Mouse (Mus musculus) midbrain, embryonic 12.5 days (tissue): ENCODE data around the gene Grsf1. TPM values are rescaled to one million over a fixed set of nuclear protein-coding genes. Genes with fewer than 3 reads are reported as not detected.

Experiments
- ATAC-seq: fragments of 200-750 bp; cut with Nextera tagmentation; 2 replicates; pipeline ENCODE4 v1.8.0; 2017; ENCODE audit warnings: low read depth, moderate TSS enrichment, moderate library complexity; ENCODE audit not compliant: low FRiP score
- H3K27ac ChIP-seq: fragments of 300-500 bp; sonication (generic); replicated peaks from 2 replicates; pipeline ENCODE4 v1.5.1; 2016; ENCODE audit warnings: mild to moderate bottlenecking
- H3K27me3 ChIP-seq: fragments of 300-500 bp; sonication (generic); 2 replicates; pipeline ENCODE4 v1.6.1; 2016; ENCODE audit warnings: mild to moderate bottlenecking
- H3K36me3 ChIP-seq: fragments of 300-500 bp; sonication (generic); 2 replicates; pipeline ENCODE4 v1.6.1; 2016
- H3K4me1 ChIP-seq: fragments of 300-500 bp; sonication (generic); 2 replicates; pipeline ENCODE4 v1.6.1; 2016
- H3K4me2 ChIP-seq: fragments of 300-500 bp; sonication (generic); replicated peaks from 2 replicates; pipeline ENCODE4 v1.6.1; 2016; ENCODE audit warnings: mild to moderate bottlenecking, moderate library complexity
- H3K4me3 ChIP-seq: fragments of 300-500 bp; sonication (generic); 2 replicates; pipeline ENCODE4 v1.5.1; 2016; ENCODE audit warnings: mild to moderate bottlenecking
- H3K9ac ChIP-seq: fragments of 300-500 bp; sonication (generic); replicated peaks from 2 replicates; pipeline ENCODE4 v1.6.1; 2016; ENCODE audit warnings: mild to moderate bottlenecking, moderate library complexity
- H3K9me3 ChIP-seq: fragments of 300-500 bp; sonication (generic); 2 replicates; pipeline ENCODE4 v1.6.1; 2016; ENCODE audit warnings: mild to moderate bottlenecking
- WGBS: fragments of 180-500 bp; shearing (Covaris S2); methylation state at CpG from one replicate; pipeline ENCODE4 v1.1.7; 2016; 5-methylcytosine and 5-hydroxymethylcytosine counted together
- polyA plus RNA-seq: library from polyadenylated mRNA; unstranded; fragments of >200 nt; fragmentation: Nextera tagmentation; extraction: Ambion mirVana; gene quantifications from 2 replicates; pipeline ENCODE4 v1.2.1, GENCODE M21; 2016

Gene Grsf1
- polyA plus RNA-seq, result 99.9 and 105 TPM in 2 replicates

- H3K4me1 ChIP-seq, result peaks cover 22% of the 10 kb centered on the region
- peaks cover 13% of the 10 kb centered on the region for H3K36me3 ChIP-seq
- H3K4me2 ChIP-seq, result peak within 1 kb of the TSS; percentile 70
- H3K4me3 ChIP-seq, result peak within 1 kb of the TSS; percentile 97
- no peaks in the 10 kb centered on the region for H3K9me3 ChIP-seq
- peak; percentile 93 for ATAC-seq
- H3K27ac ChIP-seq, result peak within 1 kb of the TSS; percentile 98
- WGBS, result under 1% methylated on average over 71 of the region's 127 CpGs
- peak within 1 kb of the TSS; percentile 96 for H3K9ac ChIP-seq
- H3K27me3 ChIP-seq, result no peaks in the 10 kb centered on the region
Observed at GRCm38 (mm10) chr5:88675443-88676387, at the start of gene Grsf1. Grsf1 (minus strand) TSS chr5:88676171.

DNA sequence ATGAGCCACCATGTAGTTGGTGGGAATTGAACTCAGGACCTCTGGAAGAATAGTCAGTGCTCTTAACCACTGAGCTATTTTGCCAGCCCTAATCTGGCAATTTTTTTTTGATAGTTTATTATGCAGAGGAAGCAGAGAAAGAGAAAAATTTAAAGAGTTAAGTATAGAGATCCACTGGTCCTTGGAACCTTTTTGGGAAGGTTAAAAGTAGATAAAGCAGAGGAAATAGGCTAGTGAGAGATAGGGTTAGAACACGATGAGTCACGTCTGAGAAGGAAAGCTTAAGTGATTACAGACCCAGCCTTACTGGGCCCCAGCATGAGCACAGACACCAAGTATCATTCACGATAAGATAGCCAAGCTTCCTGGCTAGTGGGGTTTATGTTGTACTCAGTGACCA is 48.1 kb upstream of the Grsf1 start:
- H3K27me3 ChIP-seq, result no peaks in the 10 kb centered on the region
- ATAC-seq, result no peak
- H3K4me1 ChIP-seq, result peaks cover 20% of the 10 kb centered on the region
- H3K4me2 ChIP-seq, result no peak overlapping the region
- H3K27ac ChIP-seq, result no peak overlapping the region
- no peak overlapping the region for H3K4me3 ChIP-seq
- H3K9me3 ChIP-seq, result no peaks in the 10 kb centered on the region
- 81% methylated on average over 3 of the region's 3 CpGs for WGBS
- no peak overlapping the region for H3K9ac ChIP-seq
- H3K36me3 ChIP-seq, result no peaks in the 10 kb centered on the region

DNA sequence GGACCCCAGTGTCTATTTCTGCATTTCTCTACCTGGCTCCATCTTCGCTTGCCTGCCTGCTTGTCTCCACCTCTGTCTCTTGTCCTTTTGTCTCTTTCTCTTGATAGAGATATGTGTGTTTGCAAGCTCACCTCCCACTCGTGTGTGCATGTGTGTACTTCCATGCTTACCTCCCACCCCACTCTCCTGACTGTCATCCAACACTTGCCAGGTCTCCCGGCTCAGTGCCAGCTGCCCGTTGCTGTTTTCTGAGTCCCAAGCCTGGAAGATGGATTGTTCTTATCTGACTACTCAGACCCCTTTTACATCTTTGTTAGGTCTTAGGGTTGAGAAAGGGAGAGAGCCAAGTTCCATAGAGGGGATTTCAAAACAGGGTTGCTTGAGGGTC is 46.2 kb upstream of the Grsf1 start:
- peak overlapping the region; percentile 87 for H3K4me3 ChIP-seq
- peak overlapping the region; percentile 95 for H3K9ac ChIP-seq
- H3K36me3 ChIP-seq, result no peaks in the 10 kb centered on the region
- H3K27ac ChIP-seq, result no peak overlapping the region
- 42% methylated on average over 4 of the region's 4 CpGs for WGBS
- H3K4me1 ChIP-seq, result peaks cover 20% of the 10 kb centered on the region
- ATAC-seq, result no peak
- no peaks in the 10 kb centered on the region for H3K9me3 ChIP-seq
- H3K4me2 ChIP-seq, result peak overlapping the region; percentile 70
- no peaks in the 10 kb centered on the region for H3K27me3 ChIP-seq

DNA sequence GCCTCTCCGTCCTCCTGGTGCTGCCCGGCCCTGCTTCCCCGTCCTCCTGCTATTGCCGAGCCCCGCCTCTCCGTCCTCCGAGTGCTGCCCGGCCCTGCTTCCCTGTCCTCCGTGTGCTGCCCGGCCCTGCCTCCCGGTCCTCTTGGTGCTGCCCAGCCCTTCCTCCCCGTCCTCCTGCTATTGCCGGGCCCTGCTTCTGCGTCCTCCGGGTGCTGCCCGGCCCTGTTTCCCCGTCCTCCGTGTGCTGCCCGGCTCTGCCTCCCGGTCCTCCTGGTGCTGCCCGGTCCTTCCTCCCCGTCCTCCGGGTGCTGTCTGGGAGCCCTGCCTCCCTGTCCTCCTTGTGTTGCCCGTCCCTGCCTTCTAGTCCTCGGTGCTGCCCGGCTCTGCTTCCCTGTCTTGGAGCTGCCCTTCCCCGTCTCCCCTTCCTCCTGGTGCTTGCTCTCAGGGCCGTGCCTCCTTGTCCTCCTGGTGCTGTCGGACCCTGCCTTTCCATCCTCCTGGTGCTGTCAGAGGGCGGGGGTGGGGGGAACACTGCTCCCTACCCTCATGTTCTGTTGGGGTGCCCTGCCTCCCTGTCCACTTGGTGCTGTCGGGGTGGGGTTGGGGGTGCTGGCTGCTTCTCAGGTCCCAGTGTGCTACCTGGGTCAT is 45.7 kb upstream of the Grsf1 start:
- no peaks in the 10 kb centered on the region for H3K27me3 ChIP-seq
- peak overlapping the region; percentile 70 for H3K4me2 ChIP-seq
- 3% methylated on average over 31 of the region's 31 CpGs for WGBS
- H3K27ac ChIP-seq, result peak overlapping the region; percentile 90
- peak overlapping the region; percentile 95 for H3K9ac ChIP-seq
- H3K4me3 ChIP-seq, result peak overlapping the region; percentile 87
- no peaks in the 10 kb centered on the region for H3K36me3 ChIP-seq
- H3K4me1 ChIP-seq, result peaks cover 20% of the 10 kb centered on the region
- ATAC-seq, result peak; percentile 39
- no peaks in the 10 kb centered on the region for H3K9me3 ChIP-seq

- peak overlapping the region; percentile 90 for H3K27ac ChIP-seq
- peak overlapping the region; percentile 95 for H3K9ac ChIP-seq
- H3K4me1 ChIP-seq, result peaks cover 20% of the 10 kb centered on the region
- WGBS, result 0% methylated on average over 24 of the region's 38 CpGs
- peak overlapping the region; percentile 70 for H3K4me2 ChIP-seq
- H3K27me3 ChIP-seq, result no peaks in the 10 kb centered on the region
- H3K9me3 ChIP-seq, result no peaks in the 10 kb centered on the region
- no peaks in the 10 kb centered on the region for H3K36me3 ChIP-seq
- H3K4me3 ChIP-seq, result peak overlapping the region; percentile 87
- peak; percentile 76 for ATAC-seq
Observed at GRCm38 (mm10) chr5:88721003-88721475, 45.1 kb upstream of the Grsf1 start.

- Histone ChIP-seq H3K4me1 (peaks cover 20% of the 10 kb centered on the region), H3K9ac (peak within 1 kb of the TSS; percentile 95), H3K27ac (peak within 1 kb of the TSS; percentile 90), H3K36me3 (no peaks in the 10 kb centered on the region), H3K4me3 (peak within 1 kb of the TSS; percentile 87), H3K9me3 (no peaks in the 10 kb centered on the region), H3K4me2 (peak within 1 kb of the TSS; percentile 70), H3K27me3 (no peaks in the 10 kb centered on the region)
- peak; percentile 96 for ATAC-seq
- 1% methylated on average over 53 of the region's 54 CpGs for WGBS
Observed at GRCm38 (mm10) chr5:88720116-88721002, 44.4 kb upstream of the Grsf1 start, which contains the start of gene Mob1b. Mob1b (plus strand) TSS chr5:88720855.

DNA sequence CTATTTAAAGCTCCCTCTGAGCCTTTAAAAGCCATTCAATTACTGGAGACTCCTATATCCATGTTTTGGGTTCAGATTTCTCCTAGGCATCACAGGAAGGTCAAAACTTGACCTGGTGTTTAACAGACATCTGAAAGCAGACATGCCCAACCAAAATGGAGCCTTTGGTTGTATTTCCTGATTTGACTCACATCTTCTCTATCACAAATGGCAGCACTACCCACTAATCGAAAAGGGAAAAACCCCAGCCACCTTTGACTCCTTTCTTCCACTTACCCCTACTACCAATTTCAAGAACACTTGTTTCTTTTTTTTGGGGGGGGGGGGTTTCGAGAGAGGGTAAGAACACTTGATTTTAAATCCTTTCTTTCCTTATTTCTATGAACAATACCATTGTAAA is 41.0 kb upstream of the Grsf1 start:
- H3K4me2 ChIP-seq, result no peak overlapping the region
- no peak overlapping the region for H3K4me3 ChIP-seq
- WGBS, result 79% methylated on average over 2 of the region's 2 CpGs
- no peak overlapping the region for H3K9ac ChIP-seq
- H3K27ac ChIP-seq, result no peak overlapping the region
- H3K27me3 ChIP-seq, result no peaks in the 10 kb centered on the region
- H3K9me3 ChIP-seq, result no peaks in the 10 kb centered on the region
- no peak for ATAC-seq
- H3K4me1 ChIP-seq, result peaks cover 9% of the 10 kb centered on the region
- no peaks in the 10 kb centered on the region for H3K36me3 ChIP-seq

- no peak for ATAC-seq
- H3K4me1 ChIP-seq, result peaks cover 17% of the 10 kb centered on the region
- no peaks in the 10 kb centered on the region for H3K36me3 ChIP-seq
- no peaks in the 10 kb centered on the region for H3K9me3 ChIP-seq
- no peak overlapping the region for H3K4me2 ChIP-seq
- H3K9ac ChIP-seq, result no peak overlapping the region
- H3K4me3 ChIP-seq, result no peak overlapping the region
- 65% methylated on average over 6 of the region's 6 CpGs for WGBS
- no peaks in the 10 kb centered on the region for H3K27me3 ChIP-seq
- H3K27ac ChIP-seq, result no peak overlapping the region
Observed at GRCm38 (mm10) chr5:88712328-88712727, 36.4 kb upstream of the Grsf1 start.

DNA sequence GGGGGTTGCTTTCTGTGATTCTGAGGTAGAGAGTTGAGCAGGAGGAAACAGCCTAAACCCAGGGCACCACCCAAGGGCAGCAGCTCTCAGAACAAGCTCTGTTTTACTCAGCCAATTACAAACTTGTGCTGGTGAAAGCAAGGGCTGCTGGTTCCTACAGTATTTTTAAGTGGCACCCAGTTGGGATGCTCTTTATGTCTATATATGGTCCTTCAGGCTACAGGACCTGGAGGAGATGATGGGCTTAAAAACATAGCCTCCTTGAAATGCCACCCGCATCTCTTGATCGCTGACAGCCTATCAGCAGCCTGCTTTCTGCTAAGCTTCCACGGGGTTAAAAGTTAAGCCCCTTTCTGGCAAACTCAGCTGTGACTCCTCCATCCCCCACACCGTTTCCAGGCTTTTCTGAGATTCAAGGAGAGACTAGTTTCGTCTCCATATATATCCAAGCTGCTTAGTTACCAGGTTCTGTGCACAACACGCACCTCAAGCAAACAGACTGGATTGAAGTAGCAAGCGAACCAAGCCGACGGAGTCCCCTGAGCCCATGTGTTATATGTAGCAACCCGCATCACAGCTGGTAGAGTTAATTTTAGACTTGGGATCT is 35.8 kb upstream of the Grsf1 start:
- no peak overlapping the region for H3K27ac ChIP-seq

DNA sequence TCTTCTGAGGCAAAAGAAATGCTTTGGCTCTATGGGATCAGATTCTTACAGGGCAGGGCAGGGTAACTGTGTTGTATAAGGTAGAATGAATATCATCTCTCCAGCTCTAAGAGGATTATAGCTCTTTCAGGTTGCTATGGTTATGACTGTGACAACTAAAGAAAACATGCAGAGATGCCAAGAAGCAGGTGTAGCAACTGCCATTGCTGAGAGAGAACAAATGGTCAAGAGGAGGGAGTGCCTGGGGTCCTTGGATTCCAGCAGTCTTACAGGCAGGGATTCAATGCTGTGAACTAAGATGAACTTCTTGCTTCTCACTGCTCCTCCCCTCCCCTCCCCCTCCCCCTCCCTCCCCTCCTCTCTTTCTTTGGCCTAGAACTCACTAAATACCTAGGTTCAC is 35.2 kb upstream of the Grsf1 start:
- no peak overlapping the region for H3K9ac ChIP-seq
- peaks cover 17% of the 10 kb centered on the region for H3K4me1 ChIP-seq
- H3K27me3 ChIP-seq, result no peaks in the 10 kb centered on the region
- peak overlapping the region; percentile 42; the same call in 1 of the 2 replicates for H3K27ac ChIP-seq
- H3K4me3 ChIP-seq, result no peak overlapping the region
- no peaks in the 10 kb centered on the region for H3K36me3 ChIP-seq
- H3K9me3 ChIP-seq, result no peaks in the 10 kb centered on the region
- peak overlapping the region; percentile 15; the same call in 1 of the 2 replicates for H3K4me2 ChIP-seq
- ATAC-seq, result peak; percentile 63

More for the DNA sequence above, 35.8 kb upstream of the Grsf1 start:
- H3K4me2 ChIP-seq, result peak overlapping the region; percentile 15; the same call in 1 of the 2 replicates
- H3K4me3 ChIP-seq, result no peak overlapping the region
- peaks cover 17% of the 10 kb centered on the region for H3K4me1 ChIP-seq
- H3K9ac ChIP-seq, result no peak overlapping the region
- WGBS, result 12% methylated on average over 10 of the region's 10 CpGs
- H3K36me3 ChIP-seq, result no peaks in the 10 kb centered on the region
- no peaks in the 10 kb centered on the region for H3K27me3 ChIP-seq
- ATAC-seq, result peak; percentile 64
- no peaks in the 10 kb centered on the region for H3K9me3 ChIP-seq

GRCm38 (mm10) chr5:88703551-88703950 is 27.6 kb upstream of the Grsf1 start:
- WGBS, result 86% methylated on average over 4 of the region's 4 CpGs

More at GRCm38 (mm10) chr5:88703551-88703950, 27.6 kb upstream of the Grsf1 start:
- Histone ChIP-seq H3K27ac (no peak overlapping the region), H3K27me3 (no peaks in the 10 kb centered on the region), H3K9ac (no peak overlapping the region), H3K36me3 (no peaks in the 10 kb centered on the region), H3K9me3 (no peaks in the 10 kb centered on the region), H3K4me2 (no peak overlapping the region), H3K4me3 (no peak overlapping the region), H3K4me1 (no peaks in the 10 kb centered on the region)
- no peak for ATAC-seq
